Mouse (Mus musculus): ENCODE results near the gene Ptgis. TPM values are rescaled to one million over a fixed set of nuclear protein-coding genes. Genes with fewer than 3 reads are reported as not detected.

Gene Ptgis
- polyA plus RNA-seq (2011; ENCODE audit: insufficient read depth, insufficient read length, low replicate concordance, missing spikeins): 1.2 TPM in 2 replicates

- Histone ChIP-seq H3K27ac (ENCODE audit: control insufficient read depth, insufficient read depth, low read depth, low read length, poor library complexity) (no peak within 1 kb of the TSS; the same call in 1 of the 2 replicates), H3K4me1 (ENCODE audit: control insufficient read depth, insufficient read depth, low read length) (no peaks in the 10 kb centered on the region), H3K4me3 (replicated peaks; ENCODE audit: control insufficient read depth, low read depth, low read length) (no peak within 1 kb of the TSS)
- no peak for TF ChIP-seq CTCF (IDR thresholded peaks at IDR 0.05; ENCODE audit: control insufficient read depth, insufficient read depth, low read length)
- TF ChIP-seq POLR2A (IDR thresholded peaks at IDR 0.05; ENCODE audit: borderline replicate concordance, control insufficient read depth, low read depth, low read length): no peak
- WGBS: 7% methylated on average over 44 of the region's 45 CpGs
Measured at GRCm38 (mm10) chr2:167240008-167240964, at the start of gene Ptgis. Ptgis (minus strand) TSS chr2:167240604.

GRCm38 (mm10) chr2:167281461-167281860 lies 41.1 kb upstream of the Ptgis start:
- no peaks in the 10 kb centered on the region for H3K4me1 ChIP-seq (ENCODE audit: control insufficient read depth, insufficient read depth, low read length)
- no peak overlapping the region for H3K27ac ChIP-seq (ENCODE audit: control insufficient read depth, insufficient read depth, low read depth, low read length, poor library complexity)
- H3K4me3 ChIP-seq (replicated peaks; ENCODE audit: control insufficient read depth, low read depth, low read length): no peak overlapping the region
- 86% methylated on average over 13 of the region's 13 CpGs for WGBS
- TF ChIP-seq POLR2A (IDR thresholded peaks at IDR 0.05; ENCODE audit: borderline replicate concordance, control insufficient read depth, low read depth, low read length) (no peak), CTCF (IDR thresholded peaks at IDR 0.05; ENCODE audit: control insufficient read depth, insufficient read depth, low read length) (no peak)

- WGBS: 66% methylated on average over 4 of the region's 4 CpGs
- TF ChIP-seq CTCF (IDR thresholded peaks at IDR 0.05; ENCODE audit: control insufficient read depth, insufficient read depth, low read length) (no peak), POLR2A (IDR thresholded peaks at IDR 0.05; ENCODE audit: borderline replicate concordance, control insufficient read depth, low read depth, low read length) (no peak)
- Histone ChIP-seq H3K27ac (ENCODE audit: control insufficient read depth, insufficient read depth, low read depth, low read length, poor library complexity) (no peak overlapping the region), H3K4me1 (ENCODE audit: control insufficient read depth, insufficient read depth, low read length) (no peaks in the 10 kb centered on the region), H3K4me3 (replicated peaks; ENCODE audit: control insufficient read depth, low read depth, low read length) (no peak overlapping the region)
Measured at GRCm38 (mm10) chr2:167280986-167281310, 40.5 kb upstream of the Ptgis start.

GRCm38 (mm10) chr2:167280090-167280985 lies 39.9 kb upstream of the Ptgis start:
- WGBS: 38% methylated on average over 26 of the region's 26 CpGs
- no peaks in the 10 kb centered on the region for H3K4me1 ChIP-seq (ENCODE audit: control insufficient read depth, insufficient read depth, low read length)
- no peak overlapping the region for H3K4me3 ChIP-seq (replicated peaks; ENCODE audit: control insufficient read depth, low read depth, low read length)
- peak; percentile 98 for TF ChIP-seq CTCF (IDR thresholded peaks at IDR 0.05; ENCODE audit: control insufficient read depth, insufficient read depth, low read length)
- TF ChIP-seq POLR2A (IDR thresholded peaks at IDR 0.05; ENCODE audit: borderline replicate concordance, control insufficient read depth, low read depth, low read length): no peak
- no peak overlapping the region for H3K27ac ChIP-seq (ENCODE audit: control insufficient read depth, insufficient read depth, low read depth, low read length, poor library complexity)

DNA sequence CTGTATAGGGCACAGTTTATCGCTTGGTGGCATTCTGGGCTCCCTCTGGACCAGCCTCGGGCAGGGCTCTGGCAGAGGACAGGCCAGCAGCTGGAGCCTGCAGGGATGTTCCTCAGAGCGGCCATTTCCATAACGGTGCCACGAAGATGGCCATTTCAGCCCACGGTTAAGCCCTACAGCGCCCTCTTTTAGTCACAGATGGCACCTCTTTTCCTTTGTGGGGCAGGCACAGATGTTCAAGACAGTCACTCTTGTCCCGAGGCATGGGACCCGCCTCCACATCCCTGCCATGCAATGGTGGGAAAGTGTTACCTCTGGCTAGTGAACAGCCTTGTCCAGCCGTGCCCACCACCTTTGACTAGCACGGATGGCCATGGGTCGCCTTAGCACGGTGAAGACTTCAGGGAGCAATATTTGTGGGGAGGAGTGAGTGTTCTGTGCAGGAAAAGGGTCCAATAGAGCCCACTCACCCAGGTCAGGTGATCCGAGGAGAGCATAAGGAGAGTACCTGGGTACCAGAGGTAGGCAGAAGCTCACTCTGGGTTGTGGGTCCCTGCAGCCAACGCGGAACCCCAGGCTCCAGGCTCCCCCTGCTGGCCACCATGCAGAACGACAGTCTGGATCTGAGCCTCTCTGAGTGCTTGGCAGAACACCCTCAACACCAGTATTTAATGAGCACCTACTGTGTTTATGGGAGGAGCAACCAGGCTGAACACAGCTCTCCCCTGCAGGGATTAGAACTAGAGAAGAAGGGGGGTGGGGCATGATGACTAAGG lies 38.5 kb upstream of the Ptgis start:
- TF ChIP-seq POLR2A (IDR thresholded peaks at IDR 0.05; ENCODE audit: borderline replicate concordance, control insufficient read depth, low read depth, low read length) (no peak), CTCF (IDR thresholded peaks at IDR 0.05; ENCODE audit: control insufficient read depth, insufficient read depth, low read length) (peak; percentile 94)
- 49% methylated on average over 17 of the region's 17 CpGs for WGBS

GRCm38 (mm10) chr2:167278011-167278410 lies 37.6 kb upstream of the Ptgis start:
- TF ChIP-seq POLR2A (IDR thresholded peaks at IDR 0.05; ENCODE audit: borderline replicate concordance, control insufficient read depth, low read depth, low read length) (no peak), CTCF (IDR thresholded peaks at IDR 0.05; ENCODE audit: control insufficient read depth, insufficient read depth, low read length) (no peak)
- H3K27ac ChIP-seq (ENCODE audit: control insufficient read depth, insufficient read depth, low read depth, low read length, poor library complexity): no peak overlapping the region
- 67% methylated on average over 7 of the region's 7 CpGs for WGBS
- H3K4me3 ChIP-seq (replicated peaks; ENCODE audit: control insufficient read depth, low read depth, low read length): no peak overlapping the region
- H3K4me1 ChIP-seq (ENCODE audit: control insufficient read depth, insufficient read depth, low read length): no peaks in the 10 kb centered on the region

More for the DNA sequence above, 38.5 kb upstream of the Ptgis start:
- Histone ChIP-seq H3K27ac (ENCODE audit: control insufficient read depth, insufficient read depth, low read depth, low read length, poor library complexity) (no peak overlapping the region), H3K4me3 (replicated peaks; ENCODE audit: control insufficient read depth, low read depth, low read length) (no peak overlapping the region), H3K4me1 (ENCODE audit: control insufficient read depth, insufficient read depth, low read length) (no peaks in the 10 kb centered on the region)

DNA sequence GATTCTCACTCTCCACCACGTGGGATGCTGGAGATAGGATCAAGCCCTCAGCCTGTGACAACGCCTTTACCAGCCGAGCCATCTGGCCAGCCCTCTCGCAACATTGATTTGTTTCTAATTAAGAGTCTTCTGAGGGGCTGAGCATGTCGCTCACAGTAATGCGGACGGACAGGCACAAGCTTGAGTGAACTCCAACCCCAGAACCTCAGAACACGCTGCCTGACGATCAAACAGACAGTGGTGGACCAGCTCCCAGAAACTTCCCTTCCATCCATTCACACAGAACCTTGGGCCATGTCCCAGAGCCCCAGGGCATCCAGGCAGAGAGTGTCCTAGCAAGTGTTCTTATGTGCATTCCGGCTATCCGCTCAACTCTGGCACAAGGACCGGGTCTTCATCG lies 36.6 kb upstream of the Ptgis start:
- Histone ChIP-seq H3K4me1 (ENCODE audit: control insufficient read depth, insufficient read depth, low read length) (no peaks in the 10 kb centered on the region), H3K4me3 (replicated peaks; ENCODE audit: control insufficient read depth, low read depth, low read length) (no peak overlapping the region), H3K27ac (ENCODE audit: control insufficient read depth, insufficient read depth, low read depth, low read length, poor library complexity) (no peak overlapping the region)
- TF ChIP-seq POLR2A (IDR thresholded peaks at IDR 0.05; ENCODE audit: borderline replicate concordance, control insufficient read depth, low read depth, low read length): no peak
- TF ChIP-seq CTCF (IDR thresholded peaks at IDR 0.05; ENCODE audit: control insufficient read depth, insufficient read depth, low read length): no peak
- 83% methylated on average over 13 of the region's 13 CpGs for WGBS
